Mouse (Mus musculus): Measurements from ENCODE around the gene Nfu1.

The Nfu1 gene

GRCm38 (mm10) chr6:87008887-87009286, at the start of gene Nfu1:
Gene Nfu1, plus strand, starts transcription at chr6:87009236.
- DNase-seq, result no peak

GRCm38 (mm10) chr6:86963987-86964685, 44.9 kb upstream of the Nfu1 start:
- DNase-seq, result no peak

- no peak for DNase-seq
Observed at GRCm38 (mm10) chr6:86967166-86967565, 41.9 kb upstream of the Nfu1 start.

- DNase-seq, result no peak
Observed at GRCm38 (mm10) chr6:86973956-86974355, 35.1 kb upstream of the Nfu1 start.

- DNase-seq, result no peak
Observed at GRCm38 (mm10) chr6:86978156-86978908, 30.7 kb upstream of the Nfu1 start.

- no peak for DNase-seq
Observed at GRCm38 (mm10) chr6:86978909-86979265, 30.1 kb upstream of the Nfu1 start.

GRCm38 (mm10) chr6:86981206-86981605, 27.8 kb upstream of the Nfu1 start:
- no peak for DNase-seq

GRCm38 (mm10) chr6:86985314-86986106, 23.5 kb upstream of the Nfu1 start:
- DNase-seq, result no peak

- DNase-seq, result no peak
Observed at GRCm38 (mm10) chr6:86989576-86989975, 19.5 kb upstream of the Nfu1 start.

- no peak for DNase-seq
Observed at GRCm38 (mm10) chr6:86991041-86991440, 18.0 kb upstream of the Nfu1 start.

- no peak for DNase-seq
Observed at GRCm38 (mm10) chr6:86992349-86992748, 16.7 kb upstream of the Nfu1 start.

- DNase-seq, result no peak
Observed at GRCm38 (mm10) chr6:86994254-86994653, 14.8 kb upstream of the Nfu1 start.

GRCm38 (mm10) chr6:86996629-86997307, 12.3 kb upstream of the Nfu1 start:
- no peak for DNase-seq

- no peak for DNase-seq
Observed at GRCm38 (mm10) chr6:86997360-86997759, 11.7 kb upstream of the Nfu1 start.

GRCm38 (mm10) chr6:87001995-87002394, 7.0 kb upstream of the Nfu1 start:
- DNase-seq, result no peak

- peak; percentile 62 to 87 for DNase-seq
Observed at GRCm38 (mm10) chr6:87002521-87003055, 6.4 kb upstream of the Nfu1 start.

GRCm38 (mm10) chr6:87004099-87004498, 4.9 kb upstream of the Nfu1 start:
- DNase-seq, result no peak

- no peak for DNase-seq
Observed at GRCm38 (mm10) chr6:87005577-87005976, 3.5 kb upstream of the Nfu1 start.

- DNase-seq, result peak; percentile 93
Observed at GRCm38 (mm10) chr6:87009692-87010328, 774 bp downstream of the Nfu1 start.

GRCm38 (mm10) chr6:87016916-87017315, 7.9 kb downstream of the Nfu1 start:
- no peak for DNase-seq

GRCm38 (mm10) chr6:87018874-87019273, 9.8 kb downstream of the Nfu1 start:
- no peak for DNase-seq

- no peak for DNase-seq
Observed at GRCm38 (mm10) chr6:87021791-87022190, 12.8 kb downstream of the Nfu1 start.
